Mouse (Mus musculus): ENCODE results near the gene Gpr176. TPM values are rescaled to one million over a fixed set of nuclear protein-coding genes. Genes with fewer than 3 reads are reported as not detected.

Gpr176 gene
- polyA plus RNA-seq, 1 experiment: 5.6 TPM

DNA sequence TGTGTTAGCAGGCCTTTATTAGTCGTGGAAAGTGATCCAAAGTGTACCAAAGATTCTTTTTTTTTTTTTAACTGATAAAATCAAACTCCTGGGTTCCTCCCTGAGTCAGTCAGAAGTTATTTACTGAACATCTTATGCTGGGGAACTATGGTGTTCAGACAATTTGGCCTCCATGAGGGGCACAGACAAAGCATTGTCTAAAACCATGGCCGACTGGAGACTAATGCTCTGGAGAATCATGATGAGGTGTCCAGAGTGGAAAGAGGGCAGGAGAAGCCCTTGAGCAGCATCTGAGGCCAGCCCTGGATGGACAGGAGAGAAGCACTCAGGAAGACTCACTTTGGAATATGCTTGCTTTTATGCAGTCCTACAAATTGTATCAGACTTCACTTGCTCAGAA, 33.6 kb upstream of the Gpr176 start:
- WGBS: 55% methylated on average over 2 of the region's 2 CpGs
- H3K4me1 ChIP-seq (ENCODE audit: control insufficient read depth, insufficient read depth, low read length): peaks cover 6% of the 10 kb centered on the region
- no peaks in the 10 kb centered on the region for H3K27me3 ChIP-seq (ENCODE audit: control insufficient read depth, insufficient read depth, low read length)
- no peak overlapping the region for H3K27ac ChIP-seq (ENCODE audit: insufficient read depth, low read length)
- TF ChIP-seq CTCF (IDR thresholded peaks at IDR 0.05; ENCODE audit: borderline replicate concordance, insufficient read depth, low read depth, low read length) (no peak), POLR2A (IDR thresholded peaks at IDR 0.05; ENCODE audit: borderline replicate concordance, insufficient read depth, low read length) (no peak)
- no peak for DNase-seq
- H3K4me3 ChIP-seq (replicated peaks; ENCODE audit: insufficient read depth, low read depth, low read length): no peak overlapping the region

- no peaks in the 10 kb centered on the region for H3K27me3 ChIP-seq (ENCODE audit: control insufficient read depth, insufficient read depth, low read length)
- 66% methylated on average over 4 of the region's 4 CpGs for WGBS
- DNase-seq: no peak
- peaks cover 6% of the 10 kb centered on the region for H3K4me1 ChIP-seq (ENCODE audit: control insufficient read depth, insufficient read depth, low read length)
- TF ChIP-seq CTCF (IDR thresholded peaks at IDR 0.05; ENCODE audit: borderline replicate concordance, insufficient read depth, low read depth, low read length) (no peak), POLR2A (IDR thresholded peaks at IDR 0.05; ENCODE audit: borderline replicate concordance, insufficient read depth, low read length) (no peak)
- H3K27ac ChIP-seq (ENCODE audit: insufficient read depth, low read length): no peak overlapping the region
- no peak overlapping the region for H3K4me3 ChIP-seq (replicated peaks; ENCODE audit: insufficient read depth, low read depth, low read length)
Observed at GRCm38 (mm10) chr2:118405568-118405967, 32.3 kb upstream of the Gpr176 start.

DNA sequence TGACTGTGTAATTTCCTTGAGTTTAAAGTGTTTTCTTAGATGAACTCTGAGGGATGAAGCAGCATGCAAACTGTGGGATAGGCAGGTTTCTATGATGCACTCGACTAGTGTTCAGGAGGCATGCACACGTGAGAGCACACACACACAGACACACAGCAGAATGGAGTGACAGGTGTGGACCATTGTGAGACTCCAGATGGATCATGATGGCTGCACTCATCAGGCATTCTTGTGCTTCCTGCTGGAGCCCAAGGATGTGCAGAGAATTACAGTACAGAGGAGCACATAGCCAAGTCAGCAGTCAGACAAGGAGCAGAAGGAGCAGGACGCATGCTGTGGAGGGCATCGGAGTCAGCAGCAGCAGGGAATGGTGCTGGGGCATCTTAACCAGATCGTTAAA, 31.1 kb upstream of the Gpr176 start:
- WGBS: 20% methylated on average over 5 of the region's 5 CpGs
- H3K4me3 ChIP-seq (replicated peaks; ENCODE audit: insufficient read depth, low read depth, low read length): no peak overlapping the region
- DNase-seq: no peak
- H3K27me3 ChIP-seq (ENCODE audit: control insufficient read depth, insufficient read depth, low read length): no peaks in the 10 kb centered on the region
- H3K4me1 ChIP-seq (ENCODE audit: control insufficient read depth, insufficient read depth, low read length): peaks cover 6% of the 10 kb centered on the region
- no peak overlapping the region for H3K27ac ChIP-seq (ENCODE audit: insufficient read depth, low read length)
- no peak for TF ChIP-seq CTCF (IDR thresholded peaks at IDR 0.05; ENCODE audit: borderline replicate concordance, insufficient read depth, low read depth, low read length)
- TF ChIP-seq POLR2A (IDR thresholded peaks at IDR 0.05; ENCODE audit: borderline replicate concordance, insufficient read depth, low read length): no peak

GRCm38 (mm10) chr2:118401834-118402727, 28.9 kb upstream of the Gpr176 start:
- H3K4me3 ChIP-seq (replicated peaks; ENCODE audit: insufficient read depth, low read depth, low read length): no peak overlapping the region
- TF ChIP-seq CTCF (IDR thresholded peaks at IDR 0.05; ENCODE audit: borderline replicate concordance, insufficient read depth, low read depth, low read length) (no peak), POLR2A (IDR thresholded peaks at IDR 0.05; ENCODE audit: borderline replicate concordance, insufficient read depth, low read length) (no peak)
- no peak overlapping the region for H3K27ac ChIP-seq (ENCODE audit: insufficient read depth, low read length)
- H3K27me3 ChIP-seq (ENCODE audit: control insufficient read depth, insufficient read depth, low read length): no peaks in the 10 kb centered on the region
- DNase-seq: no peak
- peaks cover 6% of the 10 kb centered on the region for H3K4me1 ChIP-seq (ENCODE audit: control insufficient read depth, insufficient read depth, low read length)
- WGBS: 61% methylated on average over 5 of the region's 5 CpGs

GRCm38 (mm10) chr2:118399751-118400150, 26.5 kb upstream of the Gpr176 start:
- H3K4me3 ChIP-seq (replicated peaks; ENCODE audit: insufficient read depth, low read depth, low read length): no peak overlapping the region
- no peak for TF ChIP-seq POLR2A (IDR thresholded peaks at IDR 0.05; ENCODE audit: borderline replicate concordance, insufficient read depth, low read length)
- no peak for TF ChIP-seq CTCF (IDR thresholded peaks at IDR 0.05; ENCODE audit: borderline replicate concordance, insufficient read depth, low read depth, low read length)
- H3K27me3 ChIP-seq (ENCODE audit: control insufficient read depth, insufficient read depth, low read length): no peaks in the 10 kb centered on the region
- 95% methylated on average over 5 of the region's 5 CpGs for WGBS
- DNase-seq: no peak
- H3K4me1 ChIP-seq (ENCODE audit: control insufficient read depth, insufficient read depth, low read length): peaks cover 6% of the 10 kb centered on the region
- H3K27ac ChIP-seq (ENCODE audit: insufficient read depth, low read length): no peak overlapping the region

GRCm38 (mm10) chr2:118391201-118391600, 18.0 kb upstream of the Gpr176 start:
- H3K4me3 ChIP-seq (replicated peaks; ENCODE audit: insufficient read depth, low read depth, low read length): no peak overlapping the region
- H3K27me3 ChIP-seq (ENCODE audit: control insufficient read depth, insufficient read depth, low read length): no peaks in the 10 kb centered on the region
- DNase-seq: no peak
- no peak for TF ChIP-seq CTCF (IDR thresholded peaks at IDR 0.05; ENCODE audit: borderline replicate concordance, insufficient read depth, low read depth, low read length)
- no peak for TF ChIP-seq POLR2A (IDR thresholded peaks at IDR 0.05; ENCODE audit: borderline replicate concordance, insufficient read depth, low read length)
- H3K4me1 ChIP-seq (ENCODE audit: control insufficient read depth, insufficient read depth, low read length): no peaks in the 10 kb centered on the region
- WGBS: 84% methylated on average over 5 of the region's 5 CpGs
- no peak overlapping the region for H3K27ac ChIP-seq (ENCODE audit: insufficient read depth, low read length)

GRCm38 (mm10) chr2:118390072-118390471, 16.9 kb upstream of the Gpr176 start:
- Histone ChIP-seq H3K4me3 (replicated peaks; ENCODE audit: insufficient read depth, low read depth, low read length) (no peak overlapping the region), H3K4me1 (ENCODE audit: control insufficient read depth, insufficient read depth, low read length) (no peaks in the 10 kb centered on the region), H3K27me3 (ENCODE audit: control insufficient read depth, insufficient read depth, low read length) (no peaks in the 10 kb centered on the region), H3K27ac (ENCODE audit: insufficient read depth, low read length) (no peak overlapping the region)
- no peak for DNase-seq
- TF ChIP-seq CTCF (IDR thresholded peaks at IDR 0.05; ENCODE audit: borderline replicate concordance, insufficient read depth, low read depth, low read length) (no peak), POLR2A (IDR thresholded peaks at IDR 0.05; ENCODE audit: borderline replicate concordance, insufficient read depth, low read length) (no peak)
- WGBS: 82% methylated on average over 5 of the region's 5 CpGs

GRCm38 (mm10) chr2:118389569-118389968, 16.4 kb upstream of the Gpr176 start:
- no peaks in the 10 kb centered on the region for H3K27me3 ChIP-seq (ENCODE audit: control insufficient read depth, insufficient read depth, low read length)
- WGBS: 64% methylated on average over 3 of the region's 3 CpGs
- DNase-seq: no peak
- TF ChIP-seq CTCF (IDR thresholded peaks at IDR 0.05; ENCODE audit: borderline replicate concordance, insufficient read depth, low read depth, low read length) (no peak), POLR2A (IDR thresholded peaks at IDR 0.05; ENCODE audit: borderline replicate concordance, insufficient read depth, low read length) (no peak)
- no peak overlapping the region for H3K27ac ChIP-seq (ENCODE audit: insufficient read depth, low read length)
- no peak overlapping the region for H3K4me3 ChIP-seq (replicated peaks; ENCODE audit: insufficient read depth, low read depth, low read length)
- no peaks in the 10 kb centered on the region for H3K4me1 ChIP-seq (ENCODE audit: control insufficient read depth, insufficient read depth, low read length)

Measured in cerebellum, adult 2 months (tissue).